Comparison of ENCODE assay signal across 28 mouse cellular contexts in genomic region chr5:52964209-52964608, GRCm38 (mm10).
"Had no signal": no experiment of that assay in that cellular context is flagged by ENCODE, and none has a peak within 500 bp of the region (broad histone marks: within the 10 kb centered on the region; RNA-seq: fewer than 3 reads in every experiment).

No protein-coding gene starts in this region.

- H3K36me3 ChIP-seq: embryonic facial prominence, embryonic 10.5 days; embryonic facial prominence, embryonic 12.5 days; embryonic facial prominence, embryonic 13.5 days; embryonic facial prominence, embryonic 15.5 days; forebrain, embryonic 10.5 days; forebrain, embryonic 12.5 days; forebrain, embryonic 15.5 days had no signal

- H3K27ac ChIP-seq: embryonic facial prominence, embryonic 10.5 days; embryonic facial prominence, embryonic 12.5 days; embryonic facial prominence, embryonic 13.5 days; embryonic facial prominence, embryonic 15.5 days; forebrain, embryonic 10.5 days; forebrain, embryonic 12.5 days; forebrain, embryonic 13.5 days; forebrain, embryonic 15.5 days; gastrocnemius, adult 2 months had no signal

- ATAC-seq: forebrain, embryonic 13.5 days; forebrain, embryonic 14.5 days; forebrain, embryonic 15.5 days; forebrain, embryonic 16.5 days; forebrain, postnatal 0 days had no signal

- H3K4me1 ChIP-seq: embryonic facial prominence, embryonic 10.5 days; embryonic facial prominence, embryonic 12.5 days; embryonic facial prominence, embryonic 13.5 days; embryonic facial prominence, embryonic 15.5 days; forebrain, embryonic 10.5 days; forebrain, embryonic 12.5 days; forebrain, embryonic 13.5 days; forebrain, embryonic 15.5 days had no signal

- DNase-seq: cerebellum, adult 18-20 months; cerebellum, adult 2 months; cerebellum, adult 8-10 months; cerebellum, adult 9-10 months; cerebellum, adult 9-11 months; cerebellum, postnatal 10 days; cerebellum, postnatal 14 days; cerebellum, postnatal 25 days; cerebellum, postnatal 36 days; embryo, embryonic 11 days; forebrain, postnatal 0 days; gastrocnemius, adult 2 months; gastrocnemius, postnatal 10 days; gastrocnemius, postnatal 14 days; gastrocnemius, postnatal 25 days; gastrocnemius, postnatal 36 days; heart, adult 11 months had no signal

- H3K9me3 ChIP-seq: embryonic facial prominence, embryonic 10.5 days; embryonic facial prominence, embryonic 12.5 days; embryonic facial prominence, embryonic 13.5 days; embryonic facial prominence, embryonic 15.5 days; forebrain, embryonic 10.5 days; forebrain, embryonic 12.5 days; forebrain, embryonic 13.5 days; forebrain, embryonic 15.5 days had no signal

- H3K4me2 ChIP-seq: embryonic facial prominence, embryonic 12.5 days; embryonic facial prominence, embryonic 13.5 days; embryonic facial prominence, embryonic 15.5 days; forebrain, embryonic 12.5 days; forebrain, embryonic 13.5 days; forebrain, embryonic 15.5 days had no signal

- H3K9ac ChIP-seq: embryonic facial prominence, embryonic 12.5 days; embryonic facial prominence, embryonic 13.5 days; embryonic facial prominence, embryonic 15.5 days; forebrain, embryonic 12.5 days; forebrain, embryonic 13.5 days; forebrain, embryonic 15.5 days; forebrain, postnatal 0 days had no signal

- H3K4me3 ChIP-seq: embryonic facial prominence, embryonic 10.5 days; embryonic facial prominence, embryonic 12.5 days; embryonic facial prominence, embryonic 13.5 days; embryonic facial prominence, embryonic 15.5 days; erythroblast, embryonic 14.5 days; forebrain, embryonic 10.5 days; forebrain, embryonic 12.5 days; forebrain, embryonic 13.5 days; forebrain, embryonic 15.5 days; gastrocnemius, adult 2 months had no signal

- H3K27me3 ChIP-seq: embryonic facial prominence, embryonic 12.5 days; embryonic facial prominence, embryonic 13.5 days; embryonic facial prominence, embryonic 15.5 days; forebrain, embryonic 12.5 days; forebrain, embryonic 13.5 days; forebrain, embryonic 15.5 days had no signal
